Mouse (Mus musculus): ENCODE data around the gene Kat2a.

Kat2a gene

GRCm38 (mm10) chr11:100711783-100712615 lies at the start of gene Kat2a:
TSS of gene Kat2a (minus strand) at chr11:100712465.
- peak; percentile 87 for DNase-seq

GRCm38 (mm10) chr11:100761547-100762045 lies 49.3 kb upstream of the Kat2a start:
- peak; percentile 90 for DNase-seq

GRCm38 (mm10) chr11:100759611-100760233 lies 47.5 kb upstream of the Kat2a start, which contains the start of gene Kcnh4:
TSS of gene Kcnh4 (minus strand) at chr11:100759942.
- peak; percentile 66 for DNase-seq

DNA sequence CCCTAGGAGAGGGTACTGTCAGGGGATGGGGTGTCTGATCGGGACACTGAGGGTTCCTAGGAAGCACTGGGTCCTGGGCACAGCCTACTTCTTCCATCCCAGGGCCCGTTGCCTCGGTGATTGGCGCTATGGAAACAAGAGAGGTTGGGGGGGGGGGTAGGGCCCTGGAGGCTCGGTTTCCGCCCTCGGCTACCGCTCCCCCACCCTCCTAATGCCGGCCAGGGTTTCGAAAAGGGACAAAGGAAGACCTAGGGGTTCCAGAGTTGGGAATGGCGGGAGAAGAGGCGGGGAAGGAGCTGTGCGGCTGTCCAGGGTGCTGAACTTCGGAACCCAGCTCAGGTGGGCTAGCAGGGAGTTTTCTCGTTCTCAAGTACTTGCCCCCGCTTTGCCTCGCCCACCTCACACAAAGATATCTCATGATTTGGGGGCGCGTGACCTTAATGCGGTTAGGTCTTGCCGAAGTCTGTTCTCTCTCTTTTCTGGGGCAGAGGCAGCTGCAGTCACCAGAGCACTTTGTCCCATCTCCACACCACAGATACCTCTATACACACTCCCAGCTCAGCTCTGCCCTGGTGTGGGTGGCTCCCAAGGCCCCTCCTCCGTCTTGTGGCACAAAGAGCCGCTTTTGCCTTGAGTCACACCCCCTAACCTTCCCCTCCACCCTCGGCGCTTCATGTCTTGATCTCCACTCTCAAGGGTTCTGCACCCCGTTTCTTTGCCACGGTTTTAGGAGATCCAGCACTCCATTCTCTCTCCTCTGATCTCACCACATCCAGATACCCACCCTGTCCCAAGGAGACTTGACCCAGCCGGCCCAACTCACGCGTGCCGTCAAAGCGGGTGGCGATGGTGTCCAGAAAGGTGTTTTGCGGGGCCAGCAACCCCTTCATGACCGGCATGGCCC lies 46.7 kb upstream of the Kat2a start:
- DNase-seq, result no peak

- no peak for DNase-seq
Measured at GRCm38 (mm10) chr11:100757566-100757965, 45.3 kb upstream of the Kat2a start.

GRCm38 (mm10) chr11:100756476-100756875 lies 44.2 kb upstream of the Kat2a start:
- no peak for DNase-seq

- DNase-seq, result no peak
Measured at GRCm38 (mm10) chr11:100754693-100755057, 42.4 kb upstream of the Kat2a start.

DNA sequence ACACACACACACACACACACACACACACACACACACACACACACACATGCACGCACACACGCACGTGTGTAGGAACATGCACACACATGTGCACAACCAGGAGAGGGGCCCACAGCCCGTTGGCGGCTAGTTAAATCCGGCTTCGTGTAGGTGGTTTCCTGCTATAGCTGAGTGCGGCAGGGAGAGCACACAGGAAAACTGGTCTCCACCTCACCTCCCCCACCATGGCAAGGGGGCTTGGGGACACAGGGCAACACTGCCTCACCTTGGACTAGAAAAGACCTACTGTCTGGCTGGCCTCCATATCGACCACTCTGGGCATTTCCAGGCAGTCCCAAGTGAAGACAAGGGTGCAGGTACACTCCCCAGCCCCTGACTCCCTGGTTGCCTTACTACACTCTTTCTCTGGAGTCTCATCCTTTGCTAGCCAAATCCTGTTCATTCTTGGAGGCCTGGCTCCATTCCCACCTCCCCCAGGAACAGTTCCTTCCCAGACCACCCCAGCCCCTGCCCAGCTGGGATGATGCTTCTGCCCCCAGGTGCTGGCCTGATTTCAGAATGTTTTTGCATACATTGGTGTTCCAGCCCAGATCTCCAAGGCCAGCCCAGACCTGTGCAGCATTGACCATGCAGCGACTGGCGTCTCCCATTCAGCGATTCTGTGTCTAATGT lies 41.9 kb upstream of the Kat2a start:
- no peak for DNase-seq

DNA sequence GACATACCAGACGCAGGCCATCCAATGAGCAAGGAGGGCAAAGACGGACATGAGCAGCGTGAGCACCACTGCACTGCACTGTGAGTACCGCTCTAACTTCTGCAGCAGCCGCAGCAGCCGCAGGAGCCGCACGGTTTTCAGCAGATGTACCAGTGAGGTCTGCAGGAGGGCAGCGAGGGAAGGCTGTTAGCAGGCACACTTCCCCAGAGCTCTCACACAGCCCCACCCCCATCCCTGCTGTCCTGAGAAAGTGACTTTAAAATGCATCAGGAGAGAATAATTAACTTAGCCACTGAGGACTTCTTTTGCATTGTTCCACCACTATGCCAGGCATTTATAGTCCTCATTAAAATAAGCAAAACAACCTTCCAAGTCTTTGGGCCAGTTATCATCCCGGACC lies 40.0 kb upstream of the Kat2a start:
- DNase-seq, result no peak

- DNase-seq, result no peak
Measured at GRCm38 (mm10) chr11:100750127-100750526, 37.9 kb upstream of the Kat2a start.

- DNase-seq, result no peak
Measured at GRCm38 (mm10) chr11:100749469-100749868, 37.2 kb upstream of the Kat2a start.

GRCm38 (mm10) chr11:100748620-100749019 lies 36.4 kb upstream of the Kat2a start:
- no peak for DNase-seq

DNA sequence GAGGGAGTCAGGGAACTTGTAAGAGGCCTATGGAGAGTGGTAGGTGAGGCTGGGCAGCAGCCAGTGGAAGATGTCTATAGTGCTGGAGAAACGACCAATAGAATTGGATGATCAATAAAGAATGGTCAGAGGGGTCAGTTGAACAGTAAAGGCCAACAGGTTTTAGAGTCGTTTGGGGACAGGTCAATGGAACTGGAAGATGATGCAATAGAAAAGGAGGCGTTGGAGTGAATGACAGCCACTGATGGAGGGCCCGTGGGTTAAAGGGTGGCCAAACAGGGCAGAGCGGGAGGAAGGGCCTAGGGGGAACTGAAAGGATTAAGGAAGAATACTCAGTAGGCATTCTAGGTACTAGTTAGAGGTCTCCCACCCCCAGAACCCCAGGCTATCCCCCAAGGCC lies 34.8 kb upstream of the Kat2a start:
- no peak for DNase-seq

- DNase-seq, result no peak
Measured at GRCm38 (mm10) chr11:100746546-100746945, 34.3 kb upstream of the Kat2a start.

DNA sequence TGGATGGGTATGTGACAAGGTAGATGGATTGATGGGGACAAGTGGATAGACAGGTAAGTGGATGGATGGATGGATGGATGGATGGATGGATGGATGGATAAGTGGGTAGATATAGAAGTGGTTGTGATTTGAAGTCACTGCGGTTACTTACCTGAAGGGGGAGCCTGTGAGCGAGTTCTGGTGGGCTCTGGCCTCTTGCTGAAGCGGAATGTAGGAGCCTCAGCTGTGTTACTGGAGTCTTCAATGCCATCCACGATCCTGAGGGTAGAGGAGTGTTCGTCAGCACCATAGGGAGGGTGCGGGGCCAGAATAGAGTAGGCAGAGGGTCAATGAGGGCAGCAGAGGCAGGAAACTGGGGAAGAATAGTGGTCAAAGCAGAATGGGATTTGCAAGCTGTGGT lies 32.8 kb upstream of the Kat2a start:
- DNase-seq, result peak; percentile 62

DNA sequence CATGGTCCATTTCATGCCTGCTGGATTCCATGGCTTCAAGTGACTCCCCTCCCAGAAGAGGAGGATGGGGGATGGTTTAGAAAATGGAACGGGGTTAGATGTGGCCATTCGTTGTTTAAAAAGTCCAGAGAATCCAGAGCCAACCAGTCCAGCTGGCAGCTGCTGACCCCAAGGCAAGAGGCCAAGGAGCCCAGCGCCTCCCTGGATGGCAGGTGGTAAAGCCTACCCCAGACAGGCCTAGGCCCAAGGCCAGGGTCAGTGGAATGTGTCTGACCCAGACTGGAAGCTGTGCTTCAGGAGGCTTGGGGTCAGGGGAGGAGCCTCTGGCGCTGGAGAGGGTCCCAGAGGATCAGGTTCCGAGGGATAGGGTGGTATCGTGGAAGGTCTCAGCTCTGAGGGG lies 29.1 kb upstream of the Kat2a start:
- DNase-seq, result peak; percentile 59

GRCm38 (mm10) chr11:100738749-100739148 lies 26.5 kb upstream of the Kat2a start:
- peak; percentile 55 for DNase-seq

- DNase-seq, result peak; percentile 100
Measured at GRCm38 (mm10) chr11:100738066-100738604, 25.9 kb upstream of the Kat2a start, which contains the start of gene Rab5c. TSS of gene Rab5c (minus strand) at chr11:100738215.

GRCm38 (mm10) chr11:100737105-100737733 lies 25.0 kb upstream of the Kat2a start:
- no peak for DNase-seq

- DNase-seq, result no peak
Measured at GRCm38 (mm10) chr11:100736746-100737080, 24.4 kb upstream of the Kat2a start.

- no peak for DNase-seq
Measured at GRCm38 (mm10) chr11:100735954-100736745, 23.9 kb upstream of the Kat2a start.
